Mouse (Mus musculus) heart, adult 18-20 months (tissue): ENCODE data around the gene Mcm5. TPM values are rescaled to one million over a fixed set of nuclear protein-coding genes. Genes with fewer than 3 reads are reported as not detected.
A peak's percentile ranks its signal among the peaks of the same experiment; 100 is the strongest.

ENCODE experiments used
- DNase-seq, 2 experiments: peaks; one replicate each; pipeline ENCODE4 v3.0.0; 2021 to 2022; ENCODE audit warnings: mixed read lengths in 1 of 2
- total RNA-seq, 2 experiments: library from RNA; stranded (reverse); gene quantifications; 2 replicates each; pipeline ENCODE4 v1.2.3; 2021

The Mcm5 gene
- total RNA-seq, 2 experiments from 2014 or later: 3.3 to 5.1 TPM

- no peak for DNase-seq
Observed at GRCm38 (mm10) chr8:75102956-75103355, 6.4 kb upstream of the Mcm5 start.

DNA sequence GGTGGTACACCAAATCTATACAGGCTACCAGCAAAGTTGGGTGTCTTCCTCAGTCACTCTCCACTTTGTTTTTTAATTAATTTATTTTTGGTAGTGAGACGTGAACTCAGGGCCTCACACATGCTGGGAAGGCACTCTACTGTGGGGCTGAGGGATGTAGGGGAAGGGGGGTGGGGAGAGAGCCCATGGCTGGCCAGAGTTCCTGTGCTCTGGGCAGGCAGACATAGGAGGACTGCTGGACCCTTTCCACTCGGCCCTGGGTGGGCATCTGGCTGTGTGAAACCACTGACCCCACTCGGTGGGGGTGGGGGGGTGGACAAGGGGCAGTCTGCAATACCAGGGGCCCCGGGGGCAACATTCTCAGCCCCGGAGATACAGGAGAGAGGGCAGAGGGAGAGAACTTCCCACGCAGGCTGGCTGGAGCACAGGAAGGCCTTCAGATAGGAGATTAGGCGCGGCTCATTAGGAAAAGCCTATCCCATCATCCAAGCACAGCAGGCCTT is 5.9 kb upstream of the Mcm5 start:
- DNase-seq: no peak

- DNase-seq: peak; percentile 86 to 87
Observed at GRCm38 (mm10) chr8:75108527-75109235, 688 bp upstream of the Mcm5 start.

DNA sequence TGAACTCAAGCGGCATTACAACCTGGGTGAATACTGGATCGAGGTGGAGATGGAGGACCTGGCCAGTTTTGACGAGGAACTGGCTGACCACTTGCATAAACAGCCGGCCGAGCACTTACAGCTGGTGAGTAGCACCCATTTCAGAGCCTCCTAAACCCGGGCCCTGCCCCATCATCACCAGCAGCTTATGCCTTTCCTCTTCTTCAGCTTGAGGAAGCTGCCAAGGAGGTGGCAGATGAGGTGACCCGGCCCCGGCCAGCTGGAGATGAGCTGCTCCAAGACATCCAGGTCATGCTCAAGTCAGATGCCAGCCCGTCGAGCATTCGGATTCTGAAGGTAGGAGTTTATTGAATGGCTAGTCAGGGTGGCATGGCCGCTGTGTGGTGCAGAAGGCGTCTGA is 724 bp downstream of the Mcm5 start:
- no peak for DNase-seq

DNA sequence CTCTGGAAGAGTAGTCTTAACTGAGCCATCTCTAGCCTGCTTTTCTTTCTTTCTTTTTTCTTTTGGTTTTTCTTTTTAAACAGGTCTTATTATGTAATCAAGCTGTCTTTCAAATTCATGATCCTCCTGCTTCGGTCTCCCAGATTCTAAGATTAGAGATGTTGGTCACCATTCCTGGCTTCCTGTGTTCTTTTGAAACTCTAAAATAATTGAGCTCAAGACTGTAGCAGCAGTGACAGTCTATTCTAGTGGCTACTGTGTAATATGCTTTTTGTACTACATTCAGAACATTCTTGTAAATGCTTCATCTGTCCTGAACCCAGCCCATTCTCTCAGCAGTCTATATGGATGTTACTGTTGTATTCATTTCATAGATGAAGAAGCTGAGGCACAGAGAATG is 9.1 kb downstream of the Mcm5 start:
- no peak for DNase-seq

DNA sequence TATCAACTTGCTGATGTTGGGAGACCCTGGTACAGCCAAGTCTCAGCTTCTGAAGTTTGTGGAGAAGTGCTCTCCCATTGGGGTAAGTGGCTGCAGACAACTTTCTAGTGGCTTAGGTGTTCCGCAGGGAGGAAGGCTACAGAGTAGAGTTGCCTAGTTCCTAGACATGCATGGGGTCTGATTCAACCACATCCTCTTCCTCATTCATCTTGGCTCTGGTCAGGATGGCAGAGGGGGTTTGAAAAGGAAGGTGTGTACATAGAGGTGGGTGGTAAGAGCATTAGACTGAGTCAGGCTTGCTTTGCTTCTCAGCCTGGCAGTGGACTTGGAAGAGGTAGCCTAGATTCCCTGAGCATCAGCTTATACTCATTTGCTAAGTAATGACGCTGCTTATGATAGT is 9.9 kb downstream of the Mcm5 start:
- no peak for DNase-seq

GRCm38 (mm10) chr8:75119747-75120146 is 10.4 kb downstream of the Mcm5 start:
- no peak for DNase-seq

- no peak for DNase-seq
Observed at GRCm38 (mm10) chr8:75127406-75127805, 18.0 kb downstream of the Mcm5 start.

- DNase-seq: peak; percentile 41 to 79
Observed at GRCm38 (mm10) chr8:75132485-75132884, 23.1 kb downstream of the Mcm5 start.

- DNase-seq: no peak
Observed at GRCm38 (mm10) chr8:75133399-75133798, 24.0 kb downstream of the Mcm5 start.

- DNase-seq: peak; percentile 72 to 87
Observed at GRCm38 (mm10) chr8:75134603-75135391, 25.4 kb downstream of the Mcm5 start.

DNA sequence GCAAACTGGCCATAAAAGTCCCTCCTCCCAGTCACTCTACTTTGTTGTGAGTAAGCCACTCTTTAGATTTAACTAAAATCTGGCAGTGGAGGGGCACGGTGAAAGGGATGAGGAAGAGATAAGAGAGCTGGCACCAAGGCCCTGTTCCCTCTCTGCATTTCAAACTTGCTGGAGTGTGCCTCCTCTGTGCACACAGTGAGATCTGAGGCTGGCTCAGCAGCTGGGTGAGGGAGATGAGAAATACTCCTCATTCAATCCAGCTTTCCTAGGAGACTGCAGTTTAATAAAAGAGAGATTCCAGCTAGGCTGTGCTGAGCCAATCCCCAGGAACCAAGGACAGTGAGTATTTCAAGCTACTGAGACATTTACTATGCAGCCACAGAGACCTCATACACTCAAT is 26.4 kb downstream of the Mcm5 start:
- no peak for DNase-seq

DNA sequence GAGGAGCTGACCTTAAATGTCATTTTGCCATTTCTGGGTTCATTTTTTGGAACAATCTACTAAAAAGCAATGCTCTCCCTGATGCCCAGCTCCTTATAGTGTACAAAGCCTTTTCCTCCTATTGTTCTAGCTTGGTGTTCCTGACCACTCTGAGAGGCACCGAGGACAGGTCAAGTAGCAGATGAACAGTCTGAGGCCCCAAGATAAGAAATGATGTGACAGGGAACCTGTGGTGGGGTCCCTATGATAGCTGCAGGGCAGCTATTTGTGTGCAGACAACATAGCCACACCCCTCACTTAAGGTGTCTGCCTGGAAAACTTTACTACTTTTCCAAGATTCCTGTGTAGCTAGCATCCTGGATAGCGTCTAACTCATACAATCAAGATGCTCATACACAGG is 26.9 kb downstream of the Mcm5 start:
- no peak for DNase-seq

DNA sequence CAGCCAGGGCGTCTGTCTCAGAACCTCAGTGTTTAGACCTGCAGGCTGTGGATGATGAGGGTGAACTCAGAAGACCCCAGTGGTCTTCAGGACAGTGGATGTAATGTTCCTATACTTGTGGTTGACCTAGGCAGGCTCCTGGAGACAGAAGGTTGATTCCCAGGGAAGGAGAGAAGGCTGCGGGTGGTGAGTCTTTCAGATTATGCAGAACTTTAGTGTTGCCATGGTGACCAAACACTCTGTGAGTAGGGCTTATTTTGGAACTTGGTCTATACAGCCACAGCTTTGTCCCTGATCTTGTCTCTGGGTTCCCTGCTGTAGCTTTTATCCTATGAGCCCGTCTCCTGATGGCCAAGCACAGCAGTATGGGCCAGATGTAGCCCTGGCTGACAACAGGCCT is 28.2 kb downstream of the Mcm5 start:
- no peak for DNase-seq

DNA sequence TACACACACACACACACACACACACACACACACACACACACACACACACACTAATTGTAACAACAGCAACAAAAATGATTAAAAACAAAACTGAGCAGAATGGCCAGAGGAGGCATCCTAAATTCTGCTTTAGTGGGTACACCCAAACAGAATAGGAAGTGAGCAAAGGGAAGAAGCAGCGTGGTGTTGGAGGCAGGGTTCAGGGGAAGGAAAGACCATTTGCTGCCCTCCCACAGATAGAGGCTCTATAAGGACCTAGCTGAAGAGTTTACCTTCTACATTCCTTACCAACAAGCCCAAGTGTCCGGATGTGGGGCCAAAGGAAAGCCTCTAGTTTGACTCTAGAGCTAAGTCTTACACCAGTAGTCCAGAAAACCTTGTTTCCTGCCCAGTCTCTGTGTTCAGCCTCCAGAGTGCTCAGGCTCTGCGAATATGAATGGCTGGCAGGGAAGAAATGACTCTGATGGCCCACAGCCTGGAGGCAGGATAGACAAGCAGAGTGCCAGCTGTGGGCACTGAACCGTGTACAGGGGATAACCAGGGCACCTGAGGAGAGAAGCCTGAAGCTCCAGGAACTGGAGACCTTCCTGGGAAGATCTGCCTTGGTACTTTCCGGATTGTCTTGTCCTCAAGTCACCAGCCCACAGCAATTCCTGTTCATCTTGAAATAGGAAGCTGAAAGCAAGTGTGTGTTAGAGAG is 41.7 kb downstream of the Mcm5 start:
- no peak for DNase-seq

GRCm38 (mm10) chr8:75151743-75152142 is 42.4 kb downstream of the Mcm5 start:
- no peak for DNase-seq

- DNase-seq: no peak
Observed at GRCm38 (mm10) chr8:75152505-75153082, 43.2 kb downstream of the Mcm5 start.

GRCm38 (mm10) chr8:75154855-75155478 is 45.6 kb downstream of the Mcm5 start:
- no peak for DNase-seq

GRCm38 (mm10) chr8:75155740-75156322 is 46.5 kb downstream of the Mcm5 start:
- no peak for DNase-seq

DNA sequence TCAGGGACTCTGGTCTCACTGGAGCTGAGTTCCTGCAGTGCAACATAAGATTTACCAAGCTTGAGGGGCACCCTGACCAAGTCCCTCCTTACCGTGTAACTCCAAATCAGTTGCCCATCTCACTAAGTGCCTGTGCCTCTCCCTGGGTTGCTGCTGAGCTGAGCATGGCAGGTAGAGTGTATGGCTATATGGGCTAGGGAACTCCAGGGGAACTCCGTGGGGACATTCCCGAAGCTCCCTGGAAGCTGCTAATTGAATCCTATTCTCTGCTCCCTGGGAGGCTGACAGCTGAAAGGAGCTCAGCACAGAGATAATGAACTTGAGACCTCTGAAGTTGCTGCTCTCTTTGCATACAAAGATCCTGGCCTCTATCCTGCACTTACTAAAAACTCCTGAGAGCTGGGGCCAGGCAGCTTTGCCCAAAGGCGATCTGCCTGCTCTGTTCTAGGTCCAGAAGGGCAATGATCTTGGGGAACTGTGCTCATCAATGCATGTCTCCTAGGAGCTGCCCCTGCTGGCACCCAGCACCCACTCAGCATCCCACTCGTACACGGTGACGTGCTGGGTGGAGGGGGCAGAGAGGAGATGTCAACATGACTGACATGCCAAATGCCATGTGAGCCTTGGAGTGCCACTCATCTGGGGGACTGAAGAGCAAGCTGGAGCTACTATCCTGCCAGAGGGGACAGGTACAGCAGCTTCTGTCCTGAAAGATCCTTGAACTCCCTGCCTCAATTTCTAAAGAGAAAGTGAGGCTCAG is 48.3 kb downstream of the Mcm5 start:
- no peak for DNase-seq

DNA sequence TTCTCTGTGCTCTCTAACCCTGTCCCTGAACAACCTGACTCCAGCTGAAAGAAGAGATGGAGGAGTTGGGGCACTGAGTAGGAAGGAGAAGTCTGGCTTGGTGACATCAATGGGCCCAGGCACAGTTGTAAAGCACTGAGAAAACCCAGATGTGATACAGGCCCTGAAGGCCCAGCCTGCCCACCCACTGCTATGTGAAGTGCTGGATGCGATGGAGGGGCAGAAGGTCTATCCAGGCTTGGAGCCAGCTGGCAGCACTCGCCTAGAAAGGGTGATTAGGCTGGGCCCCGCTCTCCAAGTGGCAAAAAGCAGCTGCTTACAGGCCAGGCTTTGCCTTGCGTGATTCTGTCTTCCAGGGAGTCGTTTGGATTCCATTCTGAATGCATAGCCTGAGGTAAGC is 60.0 kb downstream of the Mcm5 start:
- no peak for DNase-seq
